Mouse (Mus musculus) heart, adult 2 months (tissue): ENCODE measurements at regions not wholly inside any gene's neighbourhood (a gene's known extent, or its start where the extent isn't known, plus 50 kb on each side); places are given as distances from the start of the nearest gene placed in this dataset.

Experiments used
- DNase-seq, 2 experiments: peaks; one replicate each; pipeline ENCODE4 v3.0.0; 2021
- H3K27ac ChIP-seq: fragments of 200-600 bp; 2 replicates; pipeline ENCODE4 v1.8.1; 2022
- H3K27me3 ChIP-seq: fragments of 200-500 bp; 2 replicates; pipeline ENCODE4 v1.6.1; 2012; ENCODE audit warnings: mild to moderate bottlenecking, low read length, inconsistent platforms, mixed read lengths; ENCODE audit not compliant: control insufficient read depth, insufficient read depth
- H3K36me3 ChIP-seq: fragments of 200-500 bp; 2 replicates; pipeline ENCODE4 v1.6.1; 2012; ENCODE audit warnings: low read length, inconsistent platforms; ENCODE audit not compliant: control insufficient read depth, insufficient read depth
- H3K4me1 ChIP-seq: fragments of 200-500 bp; 2 replicates; pipeline ENCODE4 v1.6.1; 2011; ENCODE audit warnings: low read length; ENCODE audit not compliant: control insufficient read depth, insufficient read depth
- H3K4me3 ChIP-seq: fragments of 200-600 bp; 2 replicates; pipeline ENCODE4 v1.8.1; 2022
- H3K79me2 ChIP-seq: fragments of 200-500 bp; replicated peaks from 2 replicates; pipeline ENCODE4 v1.6.1; 2012; ENCODE audit warnings: mild to moderate bottlenecking, inconsistent platforms, low read length, moderate library complexity, mixed read lengths; ENCODE audit not compliant: control insufficient read depth, insufficient read depth
- H3K9ac ChIP-seq: fragments of 200-500 bp; 2 replicates; pipeline ENCODE4 v1.6.1; 2012; ENCODE audit warnings: low read depth, mild to moderate bottlenecking, control low read depth, inconsistent platforms, low read length, mixed read lengths
- CTCF ChIP-seq: fragments of 200-600 bp; IDR thresholded peaks from 2 replicates; pipeline ENCODE4 v1.8.1; 2022; ENCODE audit warnings: antibody characterized with exemption, mild to moderate bottlenecking, moderate library complexity
- EP300 ChIP-seq: fragments of 200-500 bp; IDR thresholded peaks from 2 replicates; pipeline ENCODE4 v1.6.1; 2011; ENCODE audit warnings: low read depth, low read length, control low read depth; ENCODE audit not compliant: insufficient read depth
- POLR2A ChIP-seq: fragments of 200-500 bp; IDR thresholded peaks from 2 replicates; pipeline ENCODE4 v1.6.1; 2011; ENCODE audit warnings: mild to moderate bottlenecking, low read depth, low read length, control low read depth; ENCODE audit not compliant: insufficient read depth
- WGBS: fragments of 180-500 bp; shearing (Covaris S2); methylation state at CpG from one replicate; pipeline ENCODE4 v1.1.7; 2018; 5-methylcytosine and 5-hydroxymethylcytosine counted together
- intact Hi-C: fragments of 180-260 bp; cut with DNase I; formaldehyde crosslinking; loops from one replicate; pipeline ENCODE4 v1.15.1; 2025

GRCm38 (mm10) chr9:113093863-113094390 lies 614.1 kb downstream of the Pdcd6ip start:
- H3K27ac ChIP-seq, result no peak overlapping the region
- no peaks in the 10 kb centered on the region for H3K27me3 ChIP-seq
- no peak overlapping the region for H3K9ac ChIP-seq
- no peak for DNase-seq
- no peaks in the 10 kb centered on the region for H3K79me2 ChIP-seq
- intact Hi-C loops, result no loop called here
- no peaks in the 10 kb centered on the region for H3K36me3 ChIP-seq
- TF ChIP-seq POLR2A, result no peak
- TF ChIP-seq CTCF, result no peak
- TF ChIP-seq EP300, result no peak
- H3K4me3 ChIP-seq, result no peak overlapping the region
- WGBS, result 62% methylated on average over 13 of the region's 13 CpGs
- H3K4me1 ChIP-seq, result no peaks in the 10 kb centered on the region

- H3K27ac ChIP-seq, result no peak overlapping the region
- intact Hi-C loops, result no loop called here
- no peak overlapping the region for H3K4me3 ChIP-seq
- no peak overlapping the region for H3K9ac ChIP-seq
- H3K4me1 ChIP-seq, result no peaks in the 10 kb centered on the region
- H3K36me3 ChIP-seq, result no peaks in the 10 kb centered on the region
- H3K27me3 ChIP-seq, result no peaks in the 10 kb centered on the region
- TF ChIP-seq EP300, result no peak
- TF ChIP-seq CTCF, result no peak
- no peak for TF ChIP-seq POLR2A
- no peaks in the 10 kb centered on the region for H3K79me2 ChIP-seq
- WGBS, result 85% methylated on average over 5 of the region's 5 CpGs
- DNase-seq, result no peak
Observed at GRCm38 (mm10) chr9:113091881-113092280, 616.2 kb downstream of the Pdcd6ip start.

- Histone ChIP-seq H3K27ac (no peak overlapping the region), H3K4me1 (no peaks in the 10 kb centered on the region), H3K27me3 (no peaks in the 10 kb centered on the region), H3K9ac (no peak overlapping the region), H3K79me2 (no peaks in the 10 kb centered on the region), H3K4me3 (no peak overlapping the region), H3K36me3 (no peaks in the 10 kb centered on the region)
- DNase-seq, result no peak
- no peak for TF ChIP-seq POLR2A
- intact Hi-C loops, result no loop called here
- 79% methylated on average over 10 of the region's 10 CpGs for WGBS
Observed at GRCm38 (mm10) chr9:113087786-113088185, 620.3 kb downstream of the Pdcd6ip start.

GRCm38 (mm10) chr9:113085281-113085810 lies 622.7 kb downstream of the Pdcd6ip start:
- no peak for DNase-seq
- H3K36me3 ChIP-seq, result no peaks in the 10 kb centered on the region
- intact Hi-C loops, result no loop called here
- no peak overlapping the region for H3K4me3 ChIP-seq
- H3K27me3 ChIP-seq, result no peaks in the 10 kb centered on the region
- no peaks in the 10 kb centered on the region for H3K79me2 ChIP-seq
- no peak overlapping the region for H3K9ac ChIP-seq
- H3K27ac ChIP-seq, result no peak overlapping the region
- H3K4me1 ChIP-seq, result no peaks in the 10 kb centered on the region
- whole genome bisulfite sequencing, result 70% methylated on average over 5 of the region's 5 CpGs
- no peak for TF ChIP-seq CTCF
- no peak for TF ChIP-seq EP300
- TF ChIP-seq POLR2A, result no peak

- TF ChIP-seq CTCF, result no peak
- Histone ChIP-seq H3K79me2 (no peaks in the 10 kb centered on the region), H3K36me3 (no peaks in the 10 kb centered on the region), H3K4me3 (no peak overlapping the region), H3K4me1 (no peaks in the 10 kb centered on the region), H3K27me3 (no peaks in the 10 kb centered on the region), H3K27ac (no peak overlapping the region), H3K9ac (no peak overlapping the region)
- 65% methylated on average over 3 of the region's 3 CpGs for WGBS
- intact Hi-C loops, result no loop called here
- no peak for DNase-seq
Observed at GRCm38 (mm10) chr9:113074866-113075265, 633.2 kb downstream of the Pdcd6ip start.

- Histone ChIP-seq H3K27me3 (no peaks in the 10 kb centered on the region), H3K4me1 (no peaks in the 10 kb centered on the region), H3K36me3 (no peaks in the 10 kb centered on the region), H3K4me3 (no peak overlapping the region), H3K79me2 (no peaks in the 10 kb centered on the region), H3K9ac (no peak overlapping the region), H3K27ac (no peak overlapping the region)
- DNase-seq, result no peak
- 55% methylated on average over 11 of the region's 11 CpGs for WGBS
- intact Hi-C loops, result no loop called here
- TF ChIP-seq POLR2A (no peak), CTCF (no peak), EP300 (no peak)
Observed at GRCm38 (mm10) chr9:113057415-113057814, 650.6 kb downstream of the Pdcd6ip start.
